Mouse (Mus musculus): ENCODE measurements at regions not wholly inside any gene's neighbourhood (a gene's known extent, or its start where the extent isn't known, plus 50 kb on each side); places are given as distances from the start of the nearest gene placed in this dataset.

- TF ChIP-seq CTCF (IDR thresholded peaks at IDR 0.05; ENCODE audit: extremely low read depth, insufficient read length, insufficient replicate concordance, low read depth, low read length) = no peak
- no peak for TF ChIP-seq POLR2A (IDR thresholded peaks at IDR 0.05; ENCODE audit: low read depth, low read length)
Measured at GRCm38 (mm10) chr3:21798139-21798538, 278.3 kb upstream of the Tbl1xr1 start.

All from small intestine, adult 2 months (tissue).